Mouse (Mus musculus): ENCODE results near the gene Abhd14b. TPM values are rescaled to one million over a fixed set of nuclear protein-coding genes. Genes with fewer than 3 reads are reported as not detected.

Gene Abhd14b
- polyA plus RNA-seq (2015; fragmentation: Nextera tagmentation; extraction: Ambion mirVana): 5.6 and 6.9 TPM in 2 replicates

DNA sequence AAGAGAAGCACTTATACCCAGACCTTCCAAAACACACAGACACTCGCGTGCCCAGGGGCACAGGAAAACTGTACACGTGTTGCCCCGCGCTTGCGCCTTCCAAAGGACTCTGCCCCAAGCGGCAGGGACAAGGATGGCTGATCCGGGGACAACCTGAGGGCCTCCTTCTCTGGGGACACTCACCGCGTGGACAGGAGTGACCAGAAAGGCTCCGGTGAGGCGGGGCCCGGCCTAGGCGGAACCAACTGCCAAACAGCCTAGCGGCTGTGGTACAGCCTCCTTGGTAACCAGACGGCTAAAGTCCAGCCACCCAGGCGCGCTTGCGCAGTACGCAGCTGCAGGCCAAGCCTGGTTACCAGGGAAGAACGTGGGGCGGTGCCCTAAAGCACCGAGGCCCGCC lies at the start of gene Abhd14b, which contains the start of gene Abhd14a:
TSS of gene Abhd14b (plus strand) at position 112 of the 400 bp plus-strand sequence.
TSS of gene Abhd14a (minus strand) at position 331 of the 400 bp plus-strand sequence.
- H3K4me1 ChIP-seq: peaks cover 38% of the 10 kb centered on the region
- peak within 1 kb of the TSS; percentile 56 for H3K9ac ChIP-seq (replicated peaks)
- H3K27me3 ChIP-seq: no peaks in the 10 kb centered on the region
- no peaks in the 10 kb centered on the region for H3K36me3 ChIP-seq
- H3K9me3 ChIP-seq: no peaks in the 10 kb centered on the region
- H3K4me2 ChIP-seq (replicated peaks): peak within 1 kb of the TSS; percentile 68
- ATAC-seq (replicated peaks): peak; percentile 85
- H3K4me3 ChIP-seq: peak within 1 kb of the TSS; percentile 47
- H3K27ac ChIP-seq (replicated peaks): peak within 1 kb of the TSS; percentile 54
- WGBS: 0% methylated on average over 24 of the region's 24 CpGs

DNA sequence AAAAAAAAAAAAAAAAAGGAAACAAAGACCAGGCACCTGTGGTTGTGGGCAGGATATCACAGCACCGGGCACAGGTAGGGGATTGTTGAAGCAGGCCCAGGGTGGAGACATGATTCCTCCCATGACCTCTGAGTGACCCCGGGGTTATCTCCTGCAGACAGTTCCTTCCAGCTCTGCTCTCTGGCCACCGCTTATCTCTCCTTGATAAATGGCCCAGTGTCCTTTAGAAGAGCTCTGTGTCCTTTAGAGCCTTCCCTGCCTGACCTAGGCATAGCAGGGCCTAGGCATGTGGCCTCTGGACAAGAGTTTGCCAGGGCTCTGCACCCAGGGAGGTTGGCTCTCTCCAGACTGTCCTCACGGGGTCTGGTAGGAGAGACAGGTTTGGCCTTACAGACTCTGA lies 49.5 kb upstream of the Abhd14b start:
- Histone ChIP-seq H3K36me3 (no peaks in the 10 kb centered on the region), H3K4me2 (replicated peaks) (no peak overlapping the region), H3K9me3 (no peaks in the 10 kb centered on the region), H3K27ac (replicated peaks) (no peak overlapping the region), H3K4me1 (peaks cover 17% of the 10 kb centered on the region; the same call in 1 of the 2 replicates), H3K4me3 (no peak overlapping the region), H3K9ac (replicated peaks) (no peak overlapping the region), H3K27me3 (no peaks in the 10 kb centered on the region)
- ATAC-seq (replicated peaks): no peak
- WGBS: 89% methylated on average over 4 of the region's 4 CpGs

DNA sequence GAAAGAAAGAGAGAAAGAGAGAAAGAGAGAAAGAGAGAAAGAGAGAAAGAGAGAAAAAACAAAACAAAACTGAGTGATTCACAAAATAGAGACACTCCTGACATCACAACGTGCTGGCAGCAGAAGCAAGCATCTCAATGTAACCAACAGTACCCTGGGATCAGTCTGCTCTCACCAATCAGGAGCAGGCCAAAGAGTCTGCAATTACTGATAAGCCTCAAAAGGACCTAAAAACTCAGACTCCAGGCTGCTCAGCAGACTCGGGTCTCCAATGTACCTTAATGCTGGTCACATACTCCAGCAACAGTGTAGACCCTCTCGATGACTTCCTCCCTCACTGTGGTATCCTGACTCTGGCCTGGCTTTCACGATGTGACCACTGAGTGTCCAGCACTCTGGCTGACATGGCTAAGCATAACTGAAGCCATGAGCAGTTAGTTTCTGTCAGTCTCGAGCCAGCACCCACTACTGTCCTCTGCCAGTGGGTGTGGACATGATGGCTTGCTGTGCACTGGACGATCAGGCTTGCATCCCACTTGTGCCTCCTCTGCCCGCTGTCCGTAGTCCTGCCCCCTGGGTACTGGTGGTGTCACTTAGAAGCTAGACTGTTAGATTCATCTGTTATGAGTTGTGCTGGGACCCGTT lies 48.5 kb upstream of the Abhd14b start:
- Histone ChIP-seq H3K9me3 (no peaks in the 10 kb centered on the region), H3K9ac (replicated peaks) (no peak overlapping the region), H3K4me1 (peaks cover 13% of the 10 kb centered on the region; the same call in 1 of the 2 replicates), H3K36me3 (no peaks in the 10 kb centered on the region), H3K4me3 (no peak overlapping the region), H3K27me3 (no peaks in the 10 kb centered on the region), H3K27ac (replicated peaks) (no peak overlapping the region), H3K4me2 (replicated peaks) (no peak overlapping the region)
- 84% methylated on average over 9 of the region's 9 CpGs for WGBS
- no peak for ATAC-seq (replicated peaks)

DNA sequence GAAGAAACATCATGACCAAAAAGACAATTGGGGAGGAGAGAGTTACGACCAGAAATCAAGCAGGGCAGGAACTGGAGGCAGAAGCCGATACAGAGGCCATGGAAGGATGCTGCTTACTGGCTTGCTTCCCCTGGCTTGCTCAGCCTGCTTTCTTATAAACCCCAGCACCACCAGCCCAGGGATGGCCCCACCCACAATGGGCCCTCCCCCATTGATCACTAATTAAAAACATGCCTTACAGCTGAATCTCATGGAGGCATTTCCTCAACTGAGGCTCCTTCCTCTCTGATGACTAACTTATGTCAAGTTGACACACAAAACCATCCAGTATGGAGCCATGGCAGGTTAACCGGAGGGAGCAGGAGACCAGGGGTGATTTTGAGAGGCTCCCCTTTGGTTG lies 47.5 kb upstream of the Abhd14b start:
- H3K27me3 ChIP-seq: no peaks in the 10 kb centered on the region
- ATAC-seq (replicated peaks): no peak
- peaks cover 6% of the 10 kb centered on the region; the same call in 1 of the 2 replicates for H3K4me1 ChIP-seq
- H3K9ac ChIP-seq (replicated peaks): no peak overlapping the region
- H3K4me2 ChIP-seq (replicated peaks): no peak overlapping the region
- H3K9me3 ChIP-seq: no peaks in the 10 kb centered on the region
- 79% methylated on average over 3 of the region's 3 CpGs for WGBS
- no peak overlapping the region for H3K4me3 ChIP-seq
- no peak overlapping the region for H3K27ac ChIP-seq (replicated peaks)
- no peaks in the 10 kb centered on the region for H3K36me3 ChIP-seq

DNA sequence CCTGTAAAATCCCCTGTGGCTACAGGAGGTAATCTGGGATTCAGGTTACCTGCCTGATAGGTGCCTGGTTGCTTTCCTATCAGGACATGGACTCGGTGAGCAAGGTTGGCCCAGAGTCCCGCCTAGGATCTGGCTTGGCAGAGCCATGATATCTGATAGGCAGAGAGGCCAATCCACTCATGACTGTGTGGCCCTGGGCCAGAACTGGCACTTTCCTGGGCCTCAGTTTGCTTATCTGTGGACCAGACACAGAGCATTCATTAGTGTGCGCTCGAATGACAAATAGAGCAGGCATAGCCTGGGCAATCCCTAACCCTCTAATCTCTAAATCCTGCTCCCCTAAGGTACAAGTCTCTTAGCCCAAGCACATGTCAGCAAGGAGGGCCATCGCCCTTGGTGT lies 45.1 kb upstream of the Abhd14b start:
- H3K9ac ChIP-seq (replicated peaks): no peak overlapping the region
- H3K27me3 ChIP-seq: no peaks in the 10 kb centered on the region
- H3K9me3 ChIP-seq: no peaks in the 10 kb centered on the region
- no peak overlapping the region for H3K4me3 ChIP-seq
- WGBS: 84% methylated on average over 5 of the region's 5 CpGs
- H3K4me1 ChIP-seq: peaks cover 4% of the 10 kb centered on the region; the same call in 1 of the 2 replicates
- H3K27ac ChIP-seq (replicated peaks): no peak overlapping the region
- H3K36me3 ChIP-seq: no peaks in the 10 kb centered on the region
- no peak for ATAC-seq (replicated peaks)
- no peak overlapping the region for H3K4me2 ChIP-seq (replicated peaks)

DNA sequence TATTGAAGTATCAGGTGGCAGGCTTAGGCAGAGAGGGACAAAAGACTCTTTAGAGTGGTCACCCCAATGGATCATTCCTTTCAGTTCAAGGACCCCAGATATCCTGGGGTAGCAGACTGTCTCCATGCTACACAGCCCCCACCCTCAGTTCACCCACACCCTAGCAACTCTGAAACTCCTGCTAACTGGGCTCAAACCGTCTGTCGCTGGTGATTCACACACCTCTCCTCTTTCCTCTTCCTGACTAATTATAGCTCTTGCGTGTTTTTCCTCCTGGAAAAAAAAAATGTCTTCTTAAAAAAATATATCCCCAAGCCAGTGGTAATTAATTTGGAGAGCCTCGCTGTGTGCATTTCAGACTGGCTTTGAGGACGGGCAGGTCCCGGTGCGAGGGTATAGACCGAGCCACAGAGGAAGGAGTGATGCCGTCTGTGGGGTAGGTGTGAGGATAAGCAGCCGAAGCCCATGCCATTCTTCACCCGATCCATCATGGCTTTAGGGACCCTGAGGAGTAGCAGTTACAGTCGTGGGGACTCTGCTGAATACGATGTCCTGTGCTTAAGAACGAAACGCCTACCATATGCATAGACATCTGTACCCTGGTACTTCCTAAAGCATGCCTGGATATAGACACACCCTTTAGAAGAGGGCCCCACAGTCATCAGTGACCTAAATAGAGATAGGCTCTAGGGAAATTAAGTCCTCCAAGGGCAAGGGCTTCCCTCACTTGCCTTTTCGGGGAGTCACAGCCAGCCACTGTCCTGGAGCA lies 44.5 kb upstream of the Abhd14b start:
- 82% methylated on average over 16 of the region's 16 CpGs for WGBS
- peaks cover 4% of the 10 kb centered on the region; the same call in 1 of the 2 replicates for H3K4me1 ChIP-seq

DNA sequence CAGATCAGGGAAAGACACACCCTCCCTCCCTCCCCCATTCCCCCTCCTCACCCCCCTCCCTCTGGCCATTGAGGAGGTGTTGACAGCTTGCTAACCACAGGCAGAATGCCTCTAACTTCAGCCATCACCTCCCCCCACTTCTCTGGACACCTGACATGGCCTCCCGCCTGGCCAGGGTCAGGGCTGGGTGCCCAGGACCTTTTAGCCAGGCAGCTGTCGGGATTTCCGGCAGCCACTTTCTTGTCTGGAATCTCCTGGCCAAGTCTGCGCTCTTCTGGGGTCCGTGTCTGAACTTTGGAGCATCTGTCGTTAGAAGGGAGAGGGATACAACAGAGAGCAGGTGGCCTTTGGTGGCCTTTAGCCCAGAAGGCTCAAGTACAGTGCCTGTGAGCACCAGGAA lies 42.0 kb upstream of the Abhd14b start:
- H3K27ac ChIP-seq (replicated peaks): no peak overlapping the region
- H3K9ac ChIP-seq (replicated peaks): no peak overlapping the region
- no peak for ATAC-seq (replicated peaks)
- no peaks in the 10 kb centered on the region for H3K36me3 ChIP-seq
- no peaks in the 10 kb centered on the region for H3K27me3 ChIP-seq
- no peaks in the 10 kb centered on the region for H3K9me3 ChIP-seq
- no peak overlapping the region for H3K4me3 ChIP-seq
- H3K4me1 ChIP-seq: peaks cover 5% of the 10 kb centered on the region; the same call in 1 of the 2 replicates
- no peak overlapping the region for H3K4me2 ChIP-seq (replicated peaks)
- WGBS: 47% methylated on average over 6 of the region's 6 CpGs

More for the DNA sequence above, 44.5 kb upstream of the Abhd14b start:
- H3K36me3 ChIP-seq: no peaks in the 10 kb centered on the region
- H3K4me2 ChIP-seq (replicated peaks): no peak overlapping the region
- no peak overlapping the region for H3K27ac ChIP-seq (replicated peaks)
- H3K27me3 ChIP-seq: no peaks in the 10 kb centered on the region
- no peaks in the 10 kb centered on the region for H3K9me3 ChIP-seq
- H3K9ac ChIP-seq (replicated peaks): no peak overlapping the region
- no peak overlapping the region for H3K4me3 ChIP-seq
- no peak for ATAC-seq (replicated peaks)

DNA sequence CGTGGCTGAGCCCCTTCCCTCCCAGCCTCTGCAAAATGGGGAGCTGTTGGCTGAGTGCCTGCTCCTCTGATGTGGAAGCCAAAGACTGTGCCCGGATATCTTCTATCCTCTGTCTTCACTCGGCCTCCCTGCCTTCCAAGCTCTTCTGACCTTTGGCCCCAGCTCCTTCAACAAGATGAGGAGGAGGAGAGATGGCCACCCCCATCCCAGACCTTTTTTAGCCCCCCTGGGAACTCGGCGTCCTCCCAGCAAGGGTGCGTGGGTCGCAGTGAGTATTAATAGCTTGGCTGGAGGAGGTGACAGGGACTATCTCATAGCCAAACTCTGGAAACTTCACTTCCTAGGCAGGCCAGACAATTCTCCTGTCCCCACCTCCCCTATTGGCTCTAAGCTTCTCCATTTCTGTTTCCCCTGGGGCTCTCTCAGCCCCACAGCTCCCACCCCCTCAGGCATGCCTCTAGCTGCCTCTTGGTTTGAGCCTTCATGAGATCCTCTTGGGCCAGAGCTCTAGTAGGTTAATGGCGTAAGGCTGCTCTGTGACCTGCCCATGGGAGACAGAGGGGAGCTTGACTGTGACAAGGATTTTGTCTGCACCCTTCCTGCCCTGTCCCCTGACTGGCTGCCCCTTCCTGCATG lies 40.7 kb upstream of the Abhd14b start:
- ATAC-seq (replicated peaks): no peak
- H3K27ac ChIP-seq (replicated peaks): no peak overlapping the region
- 59% methylated on average over 8 of the region's 8 CpGs for WGBS
- H3K9me3 ChIP-seq: no peaks in the 10 kb centered on the region
- no peak overlapping the region for H3K9ac ChIP-seq (replicated peaks)
- H3K36me3 ChIP-seq: no peaks in the 10 kb centered on the region
- no peak overlapping the region for H3K4me2 ChIP-seq (replicated peaks)
- peaks cover 10% of the 10 kb centered on the region; the same call in 1 of the 2 replicates for H3K4me1 ChIP-seq
- no peak overlapping the region for H3K4me3 ChIP-seq
- no peaks in the 10 kb centered on the region for H3K27me3 ChIP-seq

DNA sequence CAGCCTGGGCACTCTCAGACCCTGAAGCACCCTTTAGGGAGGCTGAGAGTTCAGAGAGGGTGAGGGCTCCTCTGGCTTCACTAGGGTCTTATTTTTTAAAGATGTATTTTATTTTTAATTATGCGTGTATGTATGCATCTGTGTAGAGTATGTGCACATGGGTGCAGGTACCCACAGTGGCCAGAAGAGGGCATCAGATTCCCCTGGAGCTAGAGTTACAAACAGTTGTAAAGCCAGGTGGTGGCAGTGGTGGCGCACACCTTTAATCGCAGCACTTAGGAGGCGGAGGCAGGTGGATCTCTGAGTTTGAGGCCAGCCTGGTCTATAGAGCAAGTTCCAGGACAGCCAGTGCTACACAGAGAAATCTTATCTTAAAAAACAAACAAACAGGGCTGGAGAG lies 38.2 kb upstream of the Abhd14b start:
- H3K4me1 ChIP-seq: peaks cover 10% of the 10 kb centered on the region; the same call in 1 of the 2 replicates
- no peak overlapping the region for H3K4me3 ChIP-seq
- H3K27me3 ChIP-seq: no peaks in the 10 kb centered on the region
- H3K36me3 ChIP-seq: no peaks in the 10 kb centered on the region
- no peak overlapping the region for H3K9ac ChIP-seq (replicated peaks)
- H3K27ac ChIP-seq (replicated peaks): no peak overlapping the region
- H3K4me2 ChIP-seq (replicated peaks): no peak overlapping the region
- H3K9me3 ChIP-seq: no peaks in the 10 kb centered on the region
- ATAC-seq (replicated peaks): no peak
- 94% methylated on average over 4 of the region's 4 CpGs for WGBS

DNA sequence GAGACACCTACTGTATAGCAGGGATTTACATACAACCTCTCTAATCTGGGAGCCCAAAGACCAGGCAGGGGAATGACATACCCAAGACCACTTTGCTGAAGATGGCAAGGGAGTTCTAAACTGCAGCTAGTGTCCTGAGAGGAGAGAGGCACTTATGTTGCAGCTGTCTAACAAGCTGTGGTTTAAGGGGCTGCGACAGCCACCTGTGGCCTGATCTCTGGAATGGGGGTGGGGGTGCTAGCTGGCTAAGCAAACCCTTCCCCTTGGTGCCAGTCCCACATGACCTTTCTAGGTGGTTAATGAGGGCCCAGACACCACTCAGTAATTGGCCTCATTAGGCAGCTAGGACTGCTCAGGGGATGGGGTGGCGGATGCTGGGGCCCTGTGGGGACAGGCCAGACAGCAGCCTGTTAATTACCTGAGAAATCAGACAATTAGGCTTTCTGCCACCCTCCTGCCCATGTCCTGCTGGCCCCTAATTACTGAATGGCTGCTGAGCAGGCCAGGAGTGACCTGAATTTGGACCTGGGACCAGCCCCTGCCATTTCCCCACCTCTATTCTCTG lies 37.1 kb upstream of the Abhd14b start:
- Histone ChIP-seq H3K4me3 (no peak overlapping the region), H3K27me3 (no peaks in the 10 kb centered on the region), H3K4me1 (peaks cover 10% of the 10 kb centered on the region; the same call in 1 of the 2 replicates), H3K36me3 (no peaks in the 10 kb centered on the region), H3K4me2 (replicated peaks) (no peak overlapping the region), H3K9me3 (no peaks in the 10 kb centered on the region), H3K9ac (replicated peaks) (no peak overlapping the region), H3K27ac (replicated peaks) (no peak overlapping the region)
- 14% methylated on average over 2 of the region's 2 CpGs for WGBS
- 0 out of 2 replicates have a peak, but pooled peaks have one; percentile 48 for ATAC-seq (replicated peaks)

DNA sequence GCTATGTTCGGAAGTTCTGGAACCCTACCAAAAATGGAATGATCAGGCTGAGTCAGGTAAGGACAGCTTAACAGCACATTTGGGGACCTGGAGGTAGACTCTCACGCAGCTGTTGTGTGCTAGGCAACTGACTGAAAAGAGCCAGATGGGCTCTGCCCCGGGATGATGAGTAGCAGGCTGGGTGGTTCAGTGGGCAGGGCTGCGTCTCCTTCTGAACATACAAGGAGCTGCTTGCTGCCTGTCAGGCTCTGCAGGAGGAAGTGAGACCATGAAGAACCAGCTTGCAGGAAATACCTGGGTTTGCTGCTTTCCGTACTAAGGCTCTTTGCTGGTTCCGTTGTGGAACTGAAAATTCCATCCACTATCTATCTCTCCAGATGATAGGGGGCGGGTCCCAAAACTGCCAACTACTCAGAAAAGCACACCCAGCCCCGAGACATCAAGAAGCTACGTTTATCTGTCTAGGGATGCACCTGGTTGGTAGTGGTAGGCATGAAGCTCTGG lies 36.1 kb upstream of the Abhd14b start:
- ATAC-seq (replicated peaks): no peak
- no peaks in the 10 kb centered on the region for H3K9me3 ChIP-seq
- no peak overlapping the region for H3K9ac ChIP-seq (replicated peaks)
- no peak overlapping the region for H3K27ac ChIP-seq (replicated peaks)
- WGBS: 72% methylated on average over 9 of the region's 9 CpGs
- H3K27me3 ChIP-seq: no peaks in the 10 kb centered on the region
- no peak overlapping the region for H3K4me3 ChIP-seq
- no peaks in the 10 kb centered on the region for H3K36me3 ChIP-seq
- peaks cover 6% of the 10 kb centered on the region; the same call in 1 of the 2 replicates for H3K4me1 ChIP-seq
- no peak overlapping the region for H3K4me2 ChIP-seq (replicated peaks)
